Mouse (Mus musculus): ENCODE measurements around the gene Arhgap36. TPM values are rescaled to one million over a fixed set of nuclear protein-coding genes. Genes with fewer than 3 reads are reported as not detected.

The Arhgap36 gene
- polyA plus RNA-seq, 1 experiment: 0.51 TPM

GRCm38 (mm10) chrX:49489141-49489540 is 25.4 kb downstream of the Arhgap36 start:
- Histone ChIP-seq H3K27ac (ENCODE audit: insufficient read depth, low read length) (no peak overlapping the region), H3K4me1 (ENCODE audit: control insufficient read depth, insufficient read depth, low read length) (no peaks in the 10 kb centered on the region), H3K36me3 (ENCODE audit: control insufficient read depth, insufficient read depth, low read length, poor library complexity, severe bottlenecking) (no peaks in the 10 kb centered on the region), H3K27me3 (ENCODE audit: control insufficient read depth, insufficient read depth, low read length, poor library complexity, severe bottlenecking) (peaks cover 2% of the 10 kb centered on the region; the same call in 1 of the 2 replicates), H3K9ac (ENCODE audit: low read depth, poor library complexity, severe bottlenecking) (no peak overlapping the region), H3K9me3 (replicated peaks; ENCODE audit: control insufficient read depth, insufficient read depth, low read length, poor library complexity, severe bottlenecking) (no peaks in the 10 kb centered on the region), H3K4me3 (ENCODE audit: low read depth, low read length) (no peak overlapping the region)
- TF ChIP-seq CTCF (IDR thresholded peaks at IDR 0.05; ENCODE audit: low read depth, low read length) (no peak), EP300 (IDR thresholded peaks at IDR 0.05; ENCODE audit: insufficient read depth, low read depth, low read length) (no peak), POLR2A (IDR thresholded peaks at IDR 0.05; ENCODE audit: insufficient read depth, low read length) (no peak)

- Histone ChIP-seq H3K36me3 (ENCODE audit: control insufficient read depth, insufficient read depth, low read length, poor library complexity, severe bottlenecking) (no peaks in the 10 kb centered on the region), H3K27ac (ENCODE audit: insufficient read depth, low read length) (no peak overlapping the region), H3K9ac (ENCODE audit: low read depth, poor library complexity, severe bottlenecking) (no peak overlapping the region), H3K9me3 (replicated peaks; ENCODE audit: control insufficient read depth, insufficient read depth, low read length, poor library complexity, severe bottlenecking) (no peaks in the 10 kb centered on the region), H3K27me3 (ENCODE audit: control insufficient read depth, insufficient read depth, low read length, poor library complexity, severe bottlenecking) (peaks cover 4% of the 10 kb centered on the region; the same call in 1 of the 2 replicates), H3K4me1 (ENCODE audit: control insufficient read depth, insufficient read depth, low read length) (no peaks in the 10 kb centered on the region), H3K4me3 (ENCODE audit: low read depth, low read length) (peak overlapping the region; percentile 56)
- TF ChIP-seq CTCF (IDR thresholded peaks at IDR 0.05; ENCODE audit: low read depth, low read length): no peak
- TF ChIP-seq POLR2A (IDR thresholded peaks at IDR 0.05; ENCODE audit: insufficient read depth, low read length): no peak
- TF ChIP-seq EP300 (IDR thresholded peaks at IDR 0.05; ENCODE audit: insufficient read depth, low read depth, low read length): no peak
These were observed 30.1 kb downstream of the Arhgap36 start for GRCm38 (mm10) chrX:49493739-49494449.

Other genes starting within 250 kb of the Arhgap36 start
- gene Enox2, start 175.7 kb upstream of the Arhgap36 start, polyA plus RNA-seq (2011; ENCODE audit: insufficient read depth, insufficient read length, low read depth, missing spikeins): 10.2 and 11.3 TPM in 2 replicates
- gene Olfr1320, start 208.4 kb downstream of the Arhgap36 start, polyA plus RNA-seq (2011; ENCODE audit: insufficient read depth, insufficient read length, low read depth, missing spikeins): not detected in 2 replicates

Data from ES-Bruce4 (cell line).